Mouse (Mus musculus) layer of hippocampus, postnatal 10 days (tissue): Measurements from ENCODE around the gene Gm13769. TPM values are rescaled to one million over a fixed set of nuclear protein-coding genes. Genes with fewer than 3 reads are reported as not detected.
"Not testable (repeated sequence)": the region's sequence is repeated elsewhere in the genome, so short reads cannot be mapped to it uniquely, and the experiment has no call there.

Experiments
- DNase-seq, 2 experiments: peaks; one replicate each; pipeline ENCODE4 v3.0.0; 2021; ENCODE audit warnings: low spot score in 2 of 2
- long read RNA-seq: library from polyadenylated mRNA; stranded (forward); transcript quantifications from one replicate; pipeline ENCODE4 v2.0.0, GENCODE M21; 2023
- total RNA-seq, 2 experiments: library from RNA; stranded (reverse); gene quantifications; 2 replicates each; pipeline ENCODE4 v1.2.3; 2021

Gene Gm13769
- total RNA-seq: under 1 TPM in 1 of 2 experiments, not detected in 1; 0.21 TPM
- long read RNA-seq: 0 reads

DNA sequence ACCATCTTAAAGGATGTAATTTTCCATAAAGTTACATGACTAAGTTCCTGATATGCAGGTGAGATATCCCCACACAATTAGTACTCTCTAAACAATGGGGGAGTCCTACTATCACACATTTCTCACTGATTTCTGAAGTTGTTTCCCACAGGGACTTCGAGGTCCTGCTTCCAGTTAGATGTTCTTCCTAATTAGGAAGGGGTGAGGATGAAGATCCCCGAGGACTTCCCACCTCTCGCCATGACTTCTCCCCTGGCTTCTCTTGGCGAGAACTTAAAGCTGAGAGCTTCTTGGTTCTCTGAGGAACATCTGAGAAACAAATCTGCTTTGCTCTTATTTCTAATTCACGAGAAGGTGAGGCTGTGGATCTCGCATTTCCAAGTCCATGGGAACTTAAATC is at the start of gene Gm13769:
Gene Gm13769 (plus strand): TSS at position 301 of the 400 bp plus-strand sequence.
- not testable (repeated sequence) for DNase-seq

DNA sequence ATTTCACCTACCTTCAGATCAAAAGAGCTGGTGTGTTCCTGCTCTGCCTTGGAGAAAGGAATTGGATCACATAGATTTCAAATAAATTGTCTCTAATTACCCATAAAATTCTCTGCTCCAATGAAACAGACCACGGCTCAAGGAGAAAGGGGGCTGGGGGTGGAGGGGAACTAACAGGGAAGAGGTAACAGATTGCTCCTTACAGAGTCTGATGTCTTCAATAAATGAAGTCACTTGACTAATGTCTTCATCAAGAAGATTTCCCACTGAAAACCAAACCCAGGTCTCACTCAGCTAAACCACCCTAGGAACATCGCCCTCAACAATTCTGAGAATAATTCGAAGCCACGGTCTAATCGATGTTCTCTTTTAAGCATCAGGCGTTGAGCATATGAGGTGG is 29.3 kb upstream of the Gm13769 start, which contains the start of gene Olfr1272:
Gene Olfr1272 (minus strand): TSS at position 101 of the 400 bp plus-strand sequence.
- DNase-seq: no peak

DNA sequence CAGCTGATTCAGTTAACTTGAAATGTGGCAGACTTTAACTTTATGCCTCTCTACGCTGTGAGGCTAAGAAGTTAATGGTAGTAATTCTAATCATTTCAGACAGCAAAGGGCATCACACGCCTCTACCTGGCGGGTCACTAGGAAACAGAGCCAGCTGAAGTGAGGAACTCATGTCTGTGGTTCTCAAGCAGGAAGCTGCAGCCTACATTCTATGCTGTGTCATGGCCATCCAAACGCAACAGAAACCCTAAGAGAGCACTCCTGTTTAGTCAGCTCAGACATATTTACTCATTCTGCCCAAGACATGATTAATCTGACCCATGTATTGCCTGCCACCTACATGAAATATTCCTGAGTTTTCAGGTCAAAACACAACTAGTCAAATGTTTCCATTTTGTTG is 24.7 kb downstream of the Gm13769 start:
- not testable (repeated sequence) for DNase-seq

DNA sequence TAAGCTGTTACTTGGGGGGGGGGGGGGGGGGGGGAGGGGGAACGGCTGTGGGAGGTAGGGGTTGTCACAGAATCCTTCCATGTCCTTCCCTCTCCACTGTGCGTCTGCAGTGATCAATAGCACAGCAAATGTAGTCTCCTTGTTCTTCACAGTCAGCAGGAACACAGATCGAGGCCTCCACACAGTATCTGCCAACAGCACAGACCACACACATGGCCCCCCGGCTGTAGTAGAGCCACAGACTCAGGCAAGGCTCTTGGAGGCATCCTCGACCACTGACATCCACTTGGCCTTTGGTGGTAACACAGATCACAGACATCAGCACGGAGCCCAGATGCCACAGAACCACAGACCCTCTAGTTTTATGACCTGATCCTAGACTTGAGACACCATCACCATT is 29.0 kb downstream of the Gm13769 start:
- DNase-seq: not testable (repeated sequence)

DNA sequence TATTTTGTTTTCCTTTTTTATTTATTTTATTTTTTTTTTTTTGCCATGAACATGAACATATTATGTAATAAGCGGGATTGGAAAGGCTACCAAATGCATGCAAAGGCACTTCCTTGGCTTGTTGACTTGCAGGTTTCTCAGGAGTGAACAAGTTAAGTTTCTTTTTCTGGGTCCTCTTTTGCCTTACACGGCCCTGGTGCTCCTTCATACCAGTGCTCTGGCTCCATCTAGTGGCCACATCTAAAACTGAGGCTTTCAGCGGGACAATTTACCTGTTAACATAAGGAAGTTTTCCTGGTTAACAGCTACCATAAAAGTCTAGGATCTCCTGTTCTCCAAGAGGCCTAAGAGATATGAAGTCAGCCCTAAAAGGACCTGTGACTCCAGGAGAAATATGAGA is 29.5 kb downstream of the Gm13769 start:
- not testable (repeated sequence) for DNase-seq

DNA sequence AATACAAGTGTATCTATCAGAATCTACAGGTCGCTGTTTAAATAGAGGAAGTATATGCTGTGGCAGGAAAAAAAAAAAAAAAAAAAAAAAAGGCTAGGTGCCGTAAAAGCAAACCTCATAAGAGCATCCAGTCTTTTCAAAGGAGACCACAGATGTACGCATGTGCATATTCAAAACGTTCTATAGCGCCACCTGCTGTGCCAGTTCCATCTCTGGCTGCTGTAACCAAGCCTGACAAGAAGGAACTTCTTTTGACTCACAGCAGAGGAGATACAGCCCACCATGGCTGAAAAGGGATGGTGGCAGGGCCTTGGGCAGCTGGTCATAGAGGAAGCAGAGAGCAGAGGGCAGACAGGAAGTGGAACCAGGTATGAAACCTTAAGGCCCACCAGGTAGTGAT is 37.2 kb downstream of the Gm13769 start:
- not testable (repeated sequence) for DNase-seq

DNA sequence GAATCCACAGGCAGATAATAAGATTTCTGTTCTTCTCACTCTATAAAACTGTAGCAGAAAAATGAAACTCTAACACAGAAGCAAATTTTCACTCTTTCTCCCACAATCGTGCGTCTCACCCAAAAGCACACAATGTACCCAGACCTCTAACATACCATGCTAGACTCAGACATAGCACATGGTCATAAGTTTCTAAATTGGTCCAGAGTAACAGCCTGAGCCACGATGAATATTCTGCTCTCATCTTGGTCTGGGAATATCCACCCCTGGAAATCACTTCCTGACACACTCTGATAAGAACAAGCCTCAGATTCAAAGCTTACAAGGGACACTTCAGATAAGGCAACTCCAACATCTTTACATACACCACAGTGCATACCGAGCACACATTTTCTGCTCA is 38.2 kb downstream of the Gm13769 start:
- DNase-seq: not testable (repeated sequence)

Other genes with a start within 250 kb of the Gm13769 start
- gene Olfr1269, start 200.8 kb upstream of the Gm13769 start, total RNA-seq: not detected
- gene Olfr32, start 179.9 kb upstream of the Gm13769 start, total RNA-seq: not detected
- not detected for gene Olfr1270, start 169.1 kb upstream of the Gm13769 start, total RNA-seq
- not detected for gene Olfr1506, start 97.7 kb upstream of the Gm13769 start, total RNA-seq
- gene Olfr142, start 64.6 kb upstream of the Gm13769 start, total RNA-seq: not detected
- not detected for gene Olfr1271, start 51.2 kb upstream of the Gm13769 start, total RNA-seq
- not detected for gene Olfr1272, start 29.4 kb upstream of the Gm13769 start, total RNA-seq
- gene Olfr1274-ps, start 76.5 kb downstream of the Gm13769 start, total RNA-seq: not detected